Mouse (Mus musculus) layer of hippocampus, adult 9-10 months (tissue): ENCODE measurements at regions not wholly inside any gene's neighbourhood (a gene's known extent, or its start where the extent isn't known, plus 50 kb on each side); places are given as distances from the start of the nearest gene placed in this dataset.

Experiments
- DNase-seq: peaks from one replicate; pipeline ENCODE4 v3.0.0; 2022; ENCODE audit warnings: low spot score

DNA sequence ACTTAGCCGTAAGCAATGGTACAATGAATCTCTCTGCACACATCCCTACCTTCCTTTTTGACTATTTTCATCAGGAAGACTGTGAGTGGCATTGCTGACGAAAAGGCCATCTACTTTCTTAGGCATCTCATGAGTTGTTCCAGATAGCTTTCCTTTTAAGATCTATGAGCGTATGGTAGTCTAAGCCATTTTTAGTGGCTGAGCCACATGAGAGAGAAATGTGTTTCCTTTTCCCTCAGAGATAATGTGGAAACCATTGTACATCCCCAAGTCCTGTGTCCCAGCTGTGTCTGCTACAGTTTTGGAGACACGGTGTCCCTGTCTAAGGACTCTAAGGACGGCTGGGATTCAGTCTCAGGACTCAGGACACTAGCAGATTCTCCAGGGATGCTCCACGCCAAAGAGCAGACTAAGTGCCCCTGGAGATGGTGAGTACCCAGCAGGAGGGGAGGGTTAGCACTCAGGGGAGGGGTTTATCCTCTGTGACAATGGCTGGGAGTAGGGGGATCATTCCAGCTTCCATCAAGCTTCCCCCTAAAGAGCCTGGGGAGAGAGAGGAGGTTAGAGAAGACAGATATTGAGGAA, 199.0 kb downstream of the Cdca7 start:
- DNase-seq = no peak

DNA sequence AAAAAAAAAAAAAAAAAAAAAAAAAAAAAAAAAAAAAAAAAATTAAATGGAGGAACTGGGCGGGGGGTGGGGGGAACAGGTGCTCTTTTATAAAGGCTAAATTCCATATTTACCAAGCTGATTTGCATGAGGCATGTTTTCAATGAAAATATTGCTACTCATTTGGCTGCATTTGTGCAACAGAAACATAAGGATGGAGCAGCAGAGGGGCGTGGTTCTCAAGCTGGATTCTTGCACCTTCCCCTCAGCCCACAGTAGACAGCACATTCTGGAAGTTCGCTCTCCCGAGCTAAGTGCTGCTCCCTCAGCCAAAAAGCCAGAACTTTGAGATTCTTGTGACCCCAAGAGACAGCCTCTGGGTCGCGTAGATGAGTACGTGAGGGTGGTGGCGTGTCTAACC, 201.8 kb downstream of the Cdca7 start:
- DNase-seq = no peak

DNA sequence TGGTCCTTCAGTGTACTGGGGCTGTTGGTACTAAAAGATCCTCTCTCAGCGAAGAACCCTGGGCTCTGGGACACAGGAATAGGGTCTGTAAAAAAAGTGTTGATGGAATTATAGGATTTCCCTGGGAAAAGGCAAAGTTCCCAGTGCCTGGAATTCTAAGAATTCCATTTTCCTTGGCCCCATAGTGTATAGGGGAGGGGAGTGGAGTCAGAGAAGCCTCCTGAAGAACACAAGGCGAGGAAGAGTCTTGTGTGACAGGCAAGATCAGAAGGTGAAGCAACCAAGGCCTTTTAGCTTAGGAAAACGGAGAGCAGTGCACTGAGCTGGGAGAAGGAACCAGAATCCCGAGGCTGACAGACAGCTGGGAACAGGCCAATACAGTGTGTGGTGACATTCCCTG, 212.1 kb downstream of the Cdca7 start:
- DNase-seq = no peak

DNA sequence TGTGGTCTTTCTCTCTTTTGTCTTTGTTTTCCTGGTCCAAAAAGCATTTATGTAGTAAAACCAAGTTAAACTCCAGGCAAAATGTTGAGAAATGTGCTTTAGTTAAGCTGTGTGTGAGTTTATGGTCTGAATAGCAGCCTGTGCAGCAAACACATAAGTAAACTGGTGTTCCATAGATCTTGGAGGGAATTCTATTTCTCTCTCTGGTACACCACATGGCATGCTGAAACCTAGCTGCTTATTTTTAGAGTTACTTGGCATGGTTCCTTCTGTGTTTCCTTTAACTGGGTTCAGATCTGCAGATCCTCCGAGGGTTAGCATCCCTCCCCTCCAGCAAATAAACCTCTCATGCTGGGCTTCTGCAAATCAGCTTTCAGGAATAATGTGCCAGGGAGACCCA, 225.1 kb downstream of the Cdca7 start:
- DNase-seq = no peak

DNA sequence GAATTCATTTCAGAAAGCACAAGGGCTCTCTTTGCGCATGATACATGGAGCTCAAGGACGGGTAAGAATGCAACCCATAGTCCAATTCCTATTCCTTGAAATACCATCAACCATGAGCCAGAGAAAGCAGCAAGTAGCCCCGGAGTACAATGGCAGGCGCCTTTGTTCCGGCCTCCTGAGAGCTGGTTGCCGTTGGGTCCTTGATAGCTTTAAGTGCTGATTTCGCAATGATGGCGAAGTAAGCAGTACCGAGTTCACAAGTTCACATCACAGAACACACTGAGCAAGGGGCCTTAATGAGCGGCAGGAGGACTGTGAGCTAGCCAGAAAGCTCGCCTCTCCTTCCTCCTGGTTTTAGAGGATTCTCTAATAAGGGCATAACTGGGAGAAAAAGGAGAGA, 227.3 kb downstream of the Cdca7 start:
- no peak for DNase-seq

DNA sequence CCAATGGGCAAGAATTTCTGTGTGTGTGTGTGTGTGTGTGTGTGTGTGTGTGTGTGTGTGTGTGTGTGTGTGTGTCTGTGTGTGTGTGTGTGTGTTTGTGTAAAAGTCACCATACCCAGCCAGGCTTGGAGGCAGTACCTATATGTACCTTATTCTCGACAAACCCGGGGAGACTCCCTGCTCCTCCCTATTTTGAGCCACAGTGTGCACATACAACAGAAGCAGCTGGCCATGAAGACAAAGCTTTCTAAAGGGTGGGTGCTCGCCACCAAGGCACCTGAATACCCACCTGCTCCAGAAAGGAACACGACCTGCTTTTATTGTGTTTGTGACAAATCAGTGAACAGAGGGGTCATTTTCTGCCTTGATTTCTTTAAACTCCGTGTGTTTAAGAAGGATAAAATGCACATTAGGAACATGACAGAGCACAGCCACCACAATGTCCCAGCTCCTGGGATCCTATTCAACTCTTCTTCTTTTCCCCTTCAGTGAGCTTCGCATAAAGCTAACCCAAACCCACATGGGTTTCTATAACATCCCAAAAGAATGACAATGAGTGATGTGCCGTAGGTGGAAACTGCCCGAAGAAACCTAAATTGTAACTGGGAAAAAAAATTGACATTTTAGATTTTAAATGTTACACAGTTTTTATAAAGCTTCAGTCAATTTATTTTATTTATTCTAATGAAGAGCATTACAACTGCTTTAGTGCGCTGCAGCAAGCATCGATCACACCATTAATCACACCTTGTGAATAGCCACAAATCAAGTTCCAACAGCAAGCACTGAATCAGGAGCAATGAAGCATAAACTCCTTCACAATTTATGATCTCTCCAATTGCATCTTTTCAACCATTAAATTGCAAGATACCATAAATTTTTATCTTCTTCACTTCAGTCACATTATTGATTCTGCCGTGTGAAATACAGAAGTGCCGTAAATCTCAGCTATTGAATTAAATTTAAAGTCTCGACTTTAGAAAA, 232.0 kb downstream of the Cdca7 start:
- DNase-seq = no peak

DNA sequence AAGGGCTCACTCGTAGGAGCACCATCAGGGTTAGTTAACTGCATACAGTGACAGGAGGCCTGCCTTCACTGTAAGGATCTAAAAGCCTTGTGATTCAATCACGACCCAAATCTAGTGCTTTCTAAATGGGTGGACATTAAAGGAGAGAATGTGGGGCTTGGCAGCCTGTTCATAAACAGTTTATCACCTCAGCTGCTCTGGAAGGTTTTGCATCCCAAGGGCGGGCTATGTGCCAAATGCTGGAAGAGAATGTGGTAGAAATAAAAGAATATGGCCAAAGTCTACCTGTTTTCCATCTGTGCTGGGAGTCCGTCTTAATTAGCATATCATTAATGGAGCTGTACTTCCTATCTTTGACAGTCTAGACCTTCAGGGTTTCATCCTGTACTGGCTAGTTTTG, 241.0 kb downstream of the Cdca7 start:
- no peak for DNase-seq

DNA sequence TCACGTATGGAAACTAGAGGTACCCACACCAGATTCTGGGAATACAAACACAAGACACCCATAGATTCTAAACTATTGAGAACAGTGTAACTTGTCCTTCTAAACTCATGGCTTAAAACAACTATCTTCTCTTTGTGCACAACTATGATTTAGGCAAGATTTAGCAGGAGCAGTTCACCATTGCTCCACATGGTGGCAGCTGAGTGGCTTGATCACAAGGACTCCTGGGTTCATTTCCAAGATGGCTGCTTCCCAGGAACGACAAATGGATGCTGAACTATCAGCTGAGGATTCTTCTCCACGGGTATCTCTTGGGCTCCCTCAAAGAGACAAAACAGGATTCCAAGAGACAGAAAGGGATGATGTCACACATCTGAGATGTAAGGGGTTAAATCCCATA, 251.5 kb downstream of the Sp3 start:
- DNase-seq = peak; percentile 36

DNA sequence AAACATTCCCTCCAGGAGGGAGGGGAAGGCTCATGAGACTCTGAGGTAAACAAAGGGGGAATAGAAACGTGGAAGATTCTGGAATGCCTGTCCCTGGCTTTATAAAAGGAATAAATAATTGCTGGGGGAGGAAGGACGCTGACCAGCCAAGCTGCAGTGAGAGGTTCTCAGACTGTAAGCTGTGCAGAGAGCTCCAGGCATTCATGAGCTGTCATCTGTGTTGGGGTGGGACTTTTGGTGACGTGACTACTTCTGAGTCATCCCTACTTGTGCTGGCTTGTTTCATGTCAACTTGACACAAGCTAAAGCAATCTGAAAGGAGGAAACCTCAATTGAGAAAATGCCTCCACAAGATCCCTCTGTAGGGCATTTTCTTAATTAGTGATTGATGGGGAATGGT, 246.9 kb downstream of the Sp3 start:
- DNase-seq = no peak

DNA sequence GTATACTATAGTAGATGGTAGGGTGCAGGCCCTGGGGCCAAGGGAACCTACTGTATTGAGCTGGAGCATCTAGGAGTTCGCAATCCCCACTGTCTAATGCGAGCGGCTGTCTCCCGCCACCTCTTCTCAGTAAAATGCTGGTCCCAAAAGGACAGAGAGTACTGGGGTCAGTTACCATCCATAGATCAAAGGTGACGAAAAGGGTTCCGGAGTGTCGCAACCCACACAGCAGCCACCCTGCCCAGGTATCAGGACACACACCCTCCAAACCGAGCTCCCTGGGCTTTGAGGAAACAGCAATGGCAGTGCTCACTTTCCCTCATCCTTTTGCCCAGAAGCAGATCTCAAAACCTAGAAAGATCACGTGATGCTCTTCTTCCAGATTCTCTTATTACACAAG, 245.2 kb downstream of the Sp3 start:
- DNase-seq = no peak

DNA sequence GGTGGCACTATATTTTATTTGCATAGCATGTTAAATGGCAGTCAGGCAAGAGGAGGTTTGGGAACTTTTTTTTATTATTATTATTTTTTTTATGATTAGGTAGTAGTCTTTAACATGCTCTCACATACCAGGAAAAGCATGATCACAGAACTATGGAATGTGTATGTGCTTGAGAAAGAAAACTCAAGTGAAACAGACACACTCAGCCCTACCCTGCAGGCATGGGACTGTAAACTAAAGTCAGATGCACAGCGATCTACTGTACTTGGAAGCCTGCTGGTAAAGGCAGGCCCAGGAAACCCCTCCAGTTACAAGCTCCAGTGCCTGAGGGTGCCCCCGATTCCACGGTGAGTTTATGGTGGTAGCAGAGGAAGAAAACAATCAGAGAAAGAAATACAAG, 243.6 kb downstream of the Sp3 start:
- DNase-seq = no peak

DNA sequence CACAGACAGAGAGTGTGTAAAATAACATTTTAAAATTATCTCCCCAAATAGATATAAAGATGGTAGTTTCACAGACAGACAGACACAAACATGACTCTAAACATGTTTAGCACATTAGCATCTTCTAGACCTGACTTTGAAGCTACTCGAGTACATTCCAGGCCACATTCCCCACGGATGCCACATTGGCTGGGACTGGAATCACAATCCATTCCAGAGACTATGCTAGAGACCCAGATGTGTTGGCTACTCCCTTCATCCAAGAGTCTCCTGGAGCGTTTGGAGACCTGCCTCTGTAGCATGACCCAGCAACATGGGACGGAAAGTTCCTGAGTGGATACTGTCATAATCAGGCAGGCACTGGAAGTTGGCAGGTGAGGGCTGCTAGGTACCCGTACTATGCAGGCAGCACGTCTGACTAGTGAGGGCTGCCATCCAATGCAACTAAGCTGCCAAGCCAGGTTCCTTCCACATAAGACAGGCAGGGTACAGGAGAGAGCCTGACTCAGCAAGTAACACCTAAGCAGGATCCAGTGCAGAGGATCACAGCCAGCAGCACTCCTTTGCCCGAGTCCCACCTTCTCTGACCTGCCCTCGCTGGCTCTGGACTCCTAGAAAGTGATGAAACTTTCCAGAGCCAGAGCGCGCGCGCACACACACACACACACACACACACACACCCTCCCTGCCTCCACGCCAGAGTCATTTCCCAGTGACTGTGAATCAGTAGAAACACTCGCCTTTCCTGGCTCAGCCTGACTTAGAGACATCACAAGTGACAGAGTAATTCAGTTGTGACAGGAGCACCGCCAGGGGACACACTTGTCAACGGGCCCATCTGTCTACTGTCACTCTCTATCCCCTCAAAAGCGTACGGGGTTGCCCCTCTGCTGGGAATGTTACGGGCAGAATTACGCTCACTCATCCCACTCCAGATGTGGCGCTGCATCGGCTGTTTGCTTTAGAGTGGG, 239.6 kb downstream of the Sp3 start:
- DNase-seq = no peak

DNA sequence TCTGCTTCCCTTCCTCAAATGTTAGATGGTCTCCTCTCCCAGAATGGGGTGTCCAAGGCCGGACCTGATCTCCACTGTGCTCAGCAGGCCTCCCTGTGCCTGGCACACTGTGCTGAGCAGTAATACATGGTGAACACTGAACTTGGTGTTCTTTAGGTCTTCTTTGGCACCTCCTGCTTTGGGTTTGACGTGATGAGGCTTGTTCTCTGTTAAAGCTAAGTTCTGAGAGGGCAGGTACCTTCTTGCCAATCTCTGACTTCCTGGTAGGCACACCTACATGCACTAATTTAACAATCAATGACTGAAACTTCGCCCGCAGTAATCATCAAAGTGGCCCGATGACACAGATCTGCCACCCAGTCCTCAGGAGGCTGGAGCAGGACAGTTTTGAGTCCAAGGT, 238.5 kb downstream of the Sp3 start:
- DNase-seq = no peak

DNA sequence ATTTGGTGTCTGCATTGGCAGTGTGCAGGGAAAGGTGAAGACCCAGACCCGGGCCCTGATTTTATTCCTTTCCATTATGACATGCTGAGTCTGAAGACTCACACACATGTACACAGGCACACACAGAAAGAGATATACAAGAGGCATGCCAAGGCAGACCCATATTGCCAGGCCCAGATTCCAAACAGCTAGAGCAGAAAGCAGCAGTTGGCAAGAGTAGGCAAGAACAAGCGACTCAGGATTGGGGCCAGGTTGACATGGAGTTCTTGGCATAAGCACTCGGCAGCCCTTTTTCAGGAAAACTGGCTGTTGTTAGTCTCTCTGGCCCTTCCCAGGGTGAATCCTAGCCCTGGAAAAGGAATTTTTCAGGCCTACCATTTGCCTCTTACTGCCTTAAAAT, 236.6 kb downstream of the Sp3 start:
- no peak for DNase-seq

DNA sequence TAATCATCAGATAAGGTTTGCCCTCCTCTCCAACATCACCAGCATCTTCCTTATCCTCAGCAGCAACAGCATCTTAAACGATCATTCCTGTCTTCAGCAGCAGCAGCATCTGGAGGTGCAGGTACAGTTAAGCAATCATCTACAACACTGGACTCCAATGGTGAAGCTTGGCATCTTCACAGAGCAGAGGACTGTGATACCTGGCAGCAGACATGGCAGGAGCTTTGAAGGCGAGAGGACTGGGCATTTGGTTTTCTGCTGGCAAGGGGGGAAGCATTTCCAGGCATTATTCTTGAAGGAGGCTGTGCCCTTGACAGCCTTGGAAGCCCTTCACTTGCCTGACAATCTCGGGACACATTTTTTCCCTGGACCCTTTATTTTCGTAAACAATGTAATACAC, 235.3 kb downstream of the Sp3 start:
- DNase-seq = no peak

DNA sequence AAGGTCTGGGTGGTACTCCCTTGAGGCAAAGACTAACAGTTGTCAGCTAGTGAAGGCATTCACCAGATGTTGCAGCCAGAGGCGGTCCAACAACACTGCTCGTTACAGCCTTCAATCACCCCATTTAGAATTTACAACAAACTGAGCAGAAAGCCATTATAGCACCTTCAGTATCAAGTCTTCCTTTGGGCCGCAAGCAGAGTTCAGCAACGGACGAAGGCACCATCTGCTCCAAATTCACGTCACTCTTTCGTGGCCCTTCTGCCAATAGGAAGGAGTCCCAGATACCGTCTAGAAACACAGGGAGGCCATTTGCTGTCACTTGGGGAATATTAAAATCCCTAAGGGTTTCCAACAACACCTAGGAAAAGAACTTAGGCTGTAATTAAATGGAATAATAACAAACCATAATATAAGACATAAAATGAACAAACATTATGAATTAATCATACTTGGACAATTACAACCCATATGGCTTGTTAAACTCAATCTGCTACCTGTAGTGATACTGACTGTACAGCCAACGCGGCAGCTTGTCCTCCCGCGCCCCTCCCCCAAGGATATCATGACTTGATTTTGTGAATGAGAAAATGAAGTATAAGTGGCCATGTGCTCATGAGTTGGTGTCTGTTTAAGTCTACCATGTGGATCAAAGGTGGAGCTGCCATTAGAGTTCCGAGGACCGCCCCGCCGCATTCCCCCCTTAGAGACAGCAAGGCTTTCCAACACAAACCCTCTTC, 233.6 kb downstream of the Sp3 start:
- no peak for DNase-seq

DNA sequence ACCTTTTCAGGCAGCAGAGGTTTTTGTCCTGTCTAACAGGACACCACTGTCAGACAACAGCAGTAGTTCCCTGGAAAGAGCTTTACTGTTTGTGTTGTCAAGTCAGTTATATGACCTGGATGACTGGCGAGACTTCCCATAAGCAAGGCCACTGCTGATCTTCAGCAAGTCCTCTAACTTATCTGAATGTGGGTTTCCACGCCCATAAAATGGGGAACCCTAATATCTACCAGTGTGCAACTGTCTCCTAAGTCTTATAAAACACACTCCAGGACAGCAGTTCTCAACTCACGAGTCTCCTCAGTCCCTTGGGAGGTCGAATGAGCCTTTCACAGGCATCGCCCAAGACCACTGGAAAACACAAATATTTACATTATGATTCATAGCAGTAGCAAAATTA, 232.9 kb downstream of the Sp3 start:
- DNase-seq = no peak

DNA sequence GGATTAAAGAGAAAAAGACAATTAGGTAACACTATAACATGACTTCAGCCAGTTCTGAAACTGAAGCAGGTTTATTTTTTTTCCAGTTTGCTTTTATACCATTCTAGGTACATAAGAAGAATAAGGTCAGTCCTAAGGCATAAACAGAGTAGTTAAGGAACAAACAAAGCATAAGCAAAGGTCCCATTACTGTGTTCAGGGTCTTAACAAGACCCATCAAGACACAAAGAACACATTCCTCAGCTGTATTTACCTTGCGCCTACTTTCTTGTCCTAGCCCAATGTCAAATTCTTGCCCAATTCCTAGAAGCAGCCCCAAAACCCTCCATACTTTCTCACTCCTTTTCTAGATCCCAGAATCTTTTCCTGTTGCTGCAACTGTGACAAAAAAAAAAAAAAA, 230.8 kb downstream of the Sp3 start:
- no peak for DNase-seq

DNA sequence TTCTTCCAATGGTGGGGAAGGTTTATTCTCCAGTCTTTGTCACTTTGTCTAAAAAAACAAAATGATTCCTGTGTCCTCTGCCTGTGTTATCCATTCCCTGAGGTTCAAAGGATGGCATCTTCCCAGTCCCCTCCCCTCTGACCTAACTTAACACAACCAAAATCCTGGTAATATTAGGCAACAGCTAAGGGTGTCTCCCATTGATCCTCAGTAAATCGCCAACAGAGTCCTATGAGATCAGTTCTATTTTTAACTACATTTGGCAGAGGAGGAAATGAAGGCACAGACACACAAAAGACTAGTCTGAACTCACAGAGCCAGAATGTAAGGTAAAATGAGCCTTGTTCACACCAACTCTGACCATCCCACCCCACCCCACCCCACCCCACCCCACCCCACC, 228.8 kb downstream of the Sp3 start:
- DNase-seq = no peak

DNA sequence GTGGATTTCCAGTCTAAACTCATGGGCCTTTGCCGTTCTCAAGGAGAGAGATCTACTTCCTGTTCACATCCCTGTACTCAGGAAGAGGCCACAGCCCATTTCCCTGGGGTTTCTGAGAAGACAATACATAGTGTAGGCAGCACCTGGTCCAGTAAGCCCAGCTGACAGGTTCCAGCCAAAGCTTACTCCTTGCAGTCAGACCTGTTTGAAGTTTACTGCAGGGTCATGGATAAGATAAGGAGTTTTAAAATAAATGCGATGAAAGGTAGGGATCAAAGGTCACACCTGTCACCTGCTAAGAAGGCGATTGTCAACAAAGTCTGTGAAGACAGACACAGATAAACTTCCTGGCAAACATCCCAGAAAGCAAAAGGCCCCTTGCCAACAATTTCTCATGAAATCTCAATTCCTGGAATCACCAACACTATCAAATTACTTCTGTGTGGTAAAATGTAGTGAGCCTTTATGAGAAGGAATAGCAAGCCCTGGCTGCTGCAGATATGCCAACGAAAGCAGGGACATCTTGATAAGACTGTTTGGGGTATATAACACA, 227.5 kb downstream of the Sp3 start:
- no peak for DNase-seq
